Mouse (Mus musculus): ENCODE results near the gene Gm20509. TPM values are rescaled to one million over a fixed set of nuclear protein-coding genes. Genes with fewer than 3 reads are reported as not detected.
A peak's percentile ranks its signal among the peaks of the same experiment; 100 is the strongest.
"Not testable (repeated sequence)": the region's sequence is repeated elsewhere in the genome, so short reads cannot be mapped to it uniquely, and the experiment has no call there.

Gm20509 gene
- polyA plus RNA-seq (2016; fragmentation: Nextera tagmentation; extraction: Ambion mirVana), result not detected in 2 replicates

DNA sequence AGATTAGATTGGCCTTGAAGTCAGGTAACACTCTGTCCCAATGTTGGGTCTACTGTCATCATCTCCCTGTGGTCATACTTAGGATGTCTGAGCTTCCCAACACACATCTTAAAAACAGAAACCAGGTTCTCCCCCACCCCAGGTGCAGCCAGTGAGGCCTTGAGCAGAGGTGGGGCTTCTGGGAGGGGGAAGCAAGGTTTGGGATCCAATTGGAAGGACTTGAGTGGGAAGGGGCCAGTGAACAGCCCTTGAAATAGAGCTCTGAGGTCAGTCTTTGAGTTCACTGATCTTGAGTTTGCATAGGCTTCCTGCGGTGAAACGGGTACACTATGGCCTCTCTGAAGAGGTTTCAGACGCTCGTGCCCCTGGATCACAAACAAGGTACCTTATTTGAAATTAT is at the start of gene Gm20509:
Gene Gm20509, plus strand, starts transcription at position 290 of the 400 bp plus-strand sequence.
- peak within 1 kb of the TSS; percentile 55 for H3K9ac ChIP-seq (replicated peaks)
- H3K27me3 ChIP-seq, result peaks cover 53% of the 10 kb centered on the region
- H3K27ac ChIP-seq (replicated peaks), result no peak within 1 kb of the TSS
- WGBS, result 96% methylated on average over 4 of the region's 4 CpGs
- ATAC-seq (ENCODE audit: low FRiP score, low read depth), result no peak
- H3K4me1 ChIP-seq, result peaks cover 9% of the 10 kb centered on the region; the same call in 1 of the 2 replicates
- H3K4me3 ChIP-seq, result peak within 1 kb of the TSS; percentile 43
- peak within 1 kb of the TSS; percentile 68 for H3K4me2 ChIP-seq (replicated peaks)
- no peaks in the 10 kb centered on the region for H3K36me3 ChIP-seq
- no peaks in the 10 kb centered on the region for H3K9me3 ChIP-seq

DNA sequence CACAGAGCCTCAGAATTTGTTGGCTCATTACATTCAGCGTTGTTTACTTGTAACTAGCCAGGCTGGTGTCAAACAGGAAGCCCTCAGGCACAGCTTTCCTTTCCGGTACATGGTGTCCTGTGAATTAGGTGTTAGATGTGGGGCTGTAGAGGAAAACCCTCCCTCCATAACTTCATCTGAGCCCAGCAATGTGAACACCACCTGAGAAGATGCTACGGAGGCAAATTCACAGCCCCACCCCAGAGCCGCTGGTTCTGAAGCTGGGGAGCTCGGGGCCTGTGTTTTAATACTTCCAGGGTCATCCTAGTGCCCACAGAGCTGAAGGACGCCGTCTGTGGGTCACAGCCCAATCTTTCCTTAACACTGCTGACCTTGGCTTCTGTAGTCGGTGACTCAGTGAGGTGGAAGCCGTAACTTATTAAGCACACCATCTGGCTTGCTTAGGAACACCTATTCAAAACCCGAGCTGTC is 46.8 kb upstream of the Gm20509 start:
- ATAC-seq (ENCODE audit: low FRiP score, low read depth), result no peak
- Histone ChIP-seq H3K4me3 (no peak overlapping the region), H3K4me2 (replicated peaks) (no peak overlapping the region), H3K36me3 (no peaks in the 10 kb centered on the region), H3K9ac (replicated peaks) (no peak overlapping the region), H3K27ac (replicated peaks) (no peak overlapping the region), H3K4me1 (no peaks in the 10 kb centered on the region), H3K27me3 (no peaks in the 10 kb centered on the region), H3K9me3 (no peaks in the 10 kb centered on the region)
- WGBS, result 60% methylated on average over 10 of the region's 10 CpGs

DNA sequence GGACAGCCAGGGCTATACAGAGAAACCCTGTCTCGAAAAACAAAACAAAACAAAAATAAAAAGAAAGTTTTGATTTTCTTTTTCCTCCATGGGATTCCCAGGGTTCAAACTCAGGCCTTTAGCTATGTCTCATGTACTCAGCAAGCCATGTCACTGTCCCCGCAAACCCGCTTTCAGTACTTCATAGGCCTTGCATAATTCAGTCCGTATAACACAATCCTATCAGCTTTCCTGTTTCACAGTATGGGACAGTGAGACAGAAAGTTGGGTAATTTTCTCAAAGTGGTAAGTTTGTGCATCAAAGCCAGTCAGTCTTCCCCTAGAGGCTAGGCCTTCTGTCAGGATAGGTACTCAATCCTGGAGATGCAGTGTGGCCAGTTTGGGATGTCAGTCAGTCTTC is 43.0 kb upstream of the Gm20509 start:
- Histone ChIP-seq H3K27me3 (no peaks in the 10 kb centered on the region), H3K4me1 (peaks cover 5% of the 10 kb centered on the region; the same call in 1 of the 2 replicates), H3K9me3 (no peaks in the 10 kb centered on the region), H3K4me3 (no peak overlapping the region), H3K9ac (replicated peaks) (no peak overlapping the region), H3K36me3 (no peaks in the 10 kb centered on the region), H3K27ac (replicated peaks) (no peak overlapping the region), H3K4me2 (replicated peaks) (no peak overlapping the region)
- no peak for ATAC-seq (ENCODE audit: low FRiP score, low read depth)
- WGBS, result 95% methylated on average over 4 of the region's 4 CpGs

DNA sequence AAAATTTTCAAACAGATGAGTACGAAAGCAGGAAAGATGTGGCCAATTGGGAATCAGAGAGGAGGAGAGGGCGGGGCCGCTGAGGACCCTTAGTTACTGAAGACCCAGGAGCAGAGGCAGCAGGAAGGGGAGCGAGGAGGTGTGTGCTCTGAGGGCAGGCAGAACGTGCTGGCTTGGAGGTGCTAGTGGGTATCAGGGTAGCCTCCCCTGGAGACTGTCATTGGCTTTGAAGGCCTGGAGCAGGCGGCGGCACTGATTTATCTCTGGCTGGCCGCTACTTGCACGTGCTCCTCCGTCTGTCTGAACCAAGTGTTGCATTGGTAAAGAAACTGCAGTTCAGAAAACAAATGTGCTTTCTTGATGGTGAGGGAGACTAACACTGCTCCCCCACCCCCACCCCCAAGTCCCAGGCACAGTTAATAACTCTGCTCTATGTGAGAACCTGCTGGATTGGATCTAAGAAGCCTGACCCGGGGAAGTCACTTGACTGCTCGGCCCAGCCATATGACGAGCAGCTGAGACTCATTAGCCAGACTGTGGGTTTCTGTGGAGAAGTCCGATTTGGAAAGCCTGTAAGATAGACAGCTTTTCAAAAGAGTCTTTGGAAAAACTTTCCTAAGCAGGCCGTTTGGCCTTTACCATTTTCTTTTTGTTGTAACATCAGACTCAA is 38.5 kb upstream of the Gm20509 start:
- Histone ChIP-seq H3K27me3 (no peaks in the 10 kb centered on the region), H3K4me3 (no peak overlapping the region), H3K4me1 (peaks cover 11% of the 10 kb centered on the region; the same call in 1 of the 2 replicates), H3K27ac (replicated peaks) (no peak overlapping the region), H3K9ac (replicated peaks) (no peak overlapping the region), H3K9me3 (no peaks in the 10 kb centered on the region), H3K36me3 (no peaks in the 10 kb centered on the region), H3K4me2 (replicated peaks) (peak overlapping the region; percentile 26)
- WGBS, result 38% methylated on average over 15 of the region's 15 CpGs
- no peak for ATAC-seq (ENCODE audit: low FRiP score, low read depth)

DNA sequence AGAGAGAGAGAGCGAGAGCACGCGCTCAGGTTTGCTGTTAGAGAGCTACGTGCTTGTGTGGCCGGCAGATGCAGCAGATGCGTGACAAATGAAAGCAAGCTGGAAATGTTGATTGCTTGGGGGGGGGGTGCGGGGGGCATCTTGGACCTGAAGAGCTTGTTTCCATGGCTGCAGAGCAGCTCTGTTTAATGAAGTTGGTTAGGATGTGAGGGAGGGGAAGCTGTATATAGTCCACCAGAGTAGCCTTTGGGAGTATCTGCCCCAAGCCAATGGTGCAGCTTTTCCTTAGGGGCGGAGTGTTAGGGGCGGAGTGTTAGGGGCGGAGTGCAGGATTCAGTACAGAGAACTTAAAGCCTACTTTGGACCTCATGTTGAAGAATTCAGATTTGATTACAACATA is 35.2 kb upstream of the Gm20509 start:
- peak overlapping the region; percentile 29 for H3K4me2 ChIP-seq (replicated peaks)
- no peaks in the 10 kb centered on the region for H3K36me3 ChIP-seq
- 35% methylated on average over 10 of the region's 10 CpGs for WGBS
- H3K27me3 ChIP-seq, result no peaks in the 10 kb centered on the region
- H3K9ac ChIP-seq (replicated peaks), result 0 out of 2 replicates have a peak overlapping the region, but pooled peaks have one; percentile 20
- H3K27ac ChIP-seq (replicated peaks), result peak overlapping the region; percentile 35; the same call in 1 of the 2 replicates
- no peaks in the 10 kb centered on the region for H3K9me3 ChIP-seq
- peak; percentile 38; the same call in 1 of the 2 replicates for ATAC-seq (ENCODE audit: low FRiP score, low read depth)
- no peak overlapping the region for H3K4me3 ChIP-seq
- peaks cover 11% of the 10 kb centered on the region; the same call in 1 of the 2 replicates for H3K4me1 ChIP-seq

DNA sequence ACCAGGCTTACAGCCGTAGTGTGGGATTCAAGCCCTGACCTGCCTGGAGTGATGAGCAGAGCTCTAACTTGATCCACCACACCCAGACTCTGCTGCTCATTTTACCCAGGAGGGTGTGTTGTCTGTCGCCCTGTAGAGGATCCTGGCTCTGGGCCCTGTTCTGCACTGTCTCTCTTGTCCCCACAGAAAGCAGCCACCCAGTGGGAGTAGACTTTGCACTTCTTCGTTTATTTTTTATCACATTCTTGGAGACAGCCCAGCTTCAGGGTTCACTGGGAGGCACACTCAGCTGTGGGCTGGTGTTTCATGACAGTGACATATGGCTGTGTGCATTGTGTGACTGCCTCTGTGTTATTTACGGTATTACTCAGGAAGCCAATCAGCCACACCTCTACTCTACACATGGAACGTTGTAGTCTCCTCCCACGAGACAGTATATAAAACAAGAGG is 34.0 kb upstream of the Gm20509 start:
- Histone ChIP-seq H3K27me3 (no peaks in the 10 kb centered on the region), H3K4me3 (no peak overlapping the region), H3K9ac (replicated peaks) (no peak overlapping the region), H3K36me3 (no peaks in the 10 kb centered on the region), H3K9me3 (no peaks in the 10 kb centered on the region), H3K4me1 (peaks cover 11% of the 10 kb centered on the region; the same call in 1 of the 2 replicates), H3K27ac (replicated peaks) (no peak overlapping the region), H3K4me2 (replicated peaks) (no peak overlapping the region)
- no peak for ATAC-seq (ENCODE audit: low FRiP score, low read depth)
- 76% methylated on average over 6 of the region's 6 CpGs for WGBS

DNA sequence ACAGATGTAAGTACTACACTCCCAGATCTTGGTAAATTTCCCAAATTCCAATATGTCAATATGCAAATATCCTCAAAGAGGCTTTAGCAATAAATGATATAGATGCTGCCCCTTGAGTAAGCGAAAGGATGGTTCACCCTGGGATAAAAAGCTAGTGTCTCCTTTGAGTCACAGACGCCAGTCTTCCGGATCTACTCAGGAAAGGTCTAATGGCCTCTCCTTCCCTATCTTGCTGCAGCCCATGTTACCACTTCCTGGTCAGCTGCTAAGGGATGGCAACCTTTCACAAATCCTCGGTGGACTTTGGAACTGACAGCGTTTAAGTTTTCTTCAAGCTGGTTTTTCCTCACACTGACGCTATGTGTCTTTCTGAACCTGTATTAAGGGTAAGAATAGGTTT is 33.6 kb upstream of the Gm20509 start:
- H3K4me1 ChIP-seq, result peaks cover 7% of the 10 kb centered on the region; the same call in 1 of the 2 replicates
- no peak for ATAC-seq (ENCODE audit: low FRiP score, low read depth)
- no peaks in the 10 kb centered on the region for H3K27me3 ChIP-seq
- H3K4me3 ChIP-seq, result no peak overlapping the region
- no peak overlapping the region for H3K4me2 ChIP-seq (replicated peaks)
- H3K27ac ChIP-seq (replicated peaks), result no peak overlapping the region
- no peaks in the 10 kb centered on the region for H3K36me3 ChIP-seq
- 93% methylated on average over 6 of the region's 6 CpGs for WGBS
- no peaks in the 10 kb centered on the region for H3K9me3 ChIP-seq
- no peak overlapping the region for H3K9ac ChIP-seq (replicated peaks)

DNA sequence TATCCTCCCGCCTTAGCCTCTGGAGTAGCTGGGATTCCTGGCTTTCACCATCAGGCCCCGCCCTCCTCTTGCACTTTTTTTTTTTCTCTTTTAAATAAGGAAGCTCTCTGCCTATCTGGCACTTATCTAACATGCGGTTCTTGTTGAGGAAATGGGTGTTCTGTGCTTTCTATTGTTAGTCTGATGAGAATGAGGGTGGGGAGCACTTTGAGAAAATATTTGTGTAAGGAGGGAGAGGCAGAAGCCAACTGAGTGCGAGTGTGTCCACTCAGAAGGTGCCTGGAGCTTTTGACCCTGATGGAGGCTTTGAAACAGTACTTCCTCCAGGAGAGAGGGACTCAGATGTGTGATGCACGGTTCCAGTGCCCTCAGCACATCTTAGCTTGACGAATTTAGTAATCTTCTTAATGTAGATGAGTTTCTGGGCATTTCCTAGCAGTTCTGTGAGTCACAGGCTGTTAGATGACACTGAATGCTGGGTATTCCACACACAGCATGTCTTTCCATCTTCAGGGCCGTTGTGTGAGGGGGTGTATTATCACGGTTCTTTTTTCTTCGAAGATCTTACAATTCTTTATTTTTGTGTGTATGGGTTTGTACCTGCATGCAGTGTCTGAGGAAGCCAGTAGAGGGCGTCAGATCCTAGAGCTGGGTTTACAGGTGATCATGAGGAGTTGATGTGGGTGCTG is 31.2 kb upstream of the Gm20509 start:
- no peak for ATAC-seq (ENCODE audit: low FRiP score, low read depth)
- Histone ChIP-seq H3K9ac (replicated peaks) (no peak overlapping the region), H3K27ac (replicated peaks) (no peak overlapping the region), H3K4me1 (peaks cover 5% of the 10 kb centered on the region; the same call in 1 of the 2 replicates), H3K36me3 (no peaks in the 10 kb centered on the region), H3K4me3 (no peak overlapping the region), H3K9me3 (no peaks in the 10 kb centered on the region), H3K27me3 (no peaks in the 10 kb centered on the region), H3K4me2 (replicated peaks) (no peak overlapping the region)
- WGBS, result 74% methylated on average over 10 of the region's 10 CpGs

DNA sequence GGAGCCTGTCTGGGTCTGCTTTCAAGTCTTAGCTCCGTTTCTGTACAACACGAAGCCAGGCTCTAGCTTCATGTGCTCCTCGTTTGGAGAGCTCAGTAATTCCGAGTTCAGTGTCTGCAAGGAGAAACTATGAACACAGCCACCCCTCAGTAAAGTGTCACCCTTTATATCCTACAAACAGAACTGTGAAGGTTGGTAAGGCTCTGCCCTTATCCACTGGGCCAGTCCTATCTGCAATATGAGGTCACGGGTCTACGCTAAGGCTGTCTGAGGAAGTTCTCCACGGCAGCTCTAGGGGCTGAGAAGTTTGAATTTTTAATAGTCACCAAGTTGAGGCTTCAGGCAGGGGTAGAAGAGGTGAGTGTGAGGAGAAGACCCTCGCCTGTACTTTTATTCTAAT is 29.8 kb upstream of the Gm20509 start:
- Histone ChIP-seq H3K9me3 (no peaks in the 10 kb centered on the region), H3K4me2 (replicated peaks) (no peak overlapping the region), H3K9ac (replicated peaks) (no peak overlapping the region), H3K27me3 (no peaks in the 10 kb centered on the region), H3K4me1 (peaks cover under 1% of the 10 kb centered on the region; the same call in 1 of the 2 replicates), H3K36me3 (no peaks in the 10 kb centered on the region), H3K4me3 (no peak overlapping the region), H3K27ac (replicated peaks) (no peak overlapping the region)
- no peak for ATAC-seq (ENCODE audit: low FRiP score, low read depth)
- 82% methylated on average over 8 of the region's 8 CpGs for WGBS

DNA sequence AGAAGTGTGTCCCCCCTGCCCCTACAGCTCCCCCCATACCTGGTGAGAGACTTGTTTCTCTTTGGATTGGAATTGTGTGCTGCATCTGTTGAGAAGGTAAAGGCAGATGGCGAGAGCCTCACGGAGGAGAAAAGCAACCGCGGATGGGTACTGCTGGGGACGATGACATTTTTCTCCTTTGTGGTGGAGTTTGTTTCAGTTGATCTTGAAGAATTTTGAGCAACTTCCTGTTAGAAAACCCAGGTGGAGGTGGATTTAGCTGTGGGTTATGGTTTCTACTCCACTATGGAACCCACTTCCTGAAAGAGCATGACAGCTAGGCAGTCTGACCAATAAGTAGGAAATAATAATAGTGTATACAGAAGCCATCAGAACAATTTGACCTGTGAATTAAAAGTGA is 29.1 kb upstream of the Gm20509 start:
- H3K9ac ChIP-seq (replicated peaks), result no peak overlapping the region
- H3K27me3 ChIP-seq, result no peaks in the 10 kb centered on the region
- H3K4me3 ChIP-seq, result no peak overlapping the region
- no peak overlapping the region for H3K27ac ChIP-seq (replicated peaks)
- no peaks in the 10 kb centered on the region for H3K36me3 ChIP-seq
- H3K9me3 ChIP-seq, result no peaks in the 10 kb centered on the region
- H3K4me1 ChIP-seq, result no peaks in the 10 kb centered on the region
- WGBS, result 93% methylated on average over 5 of the region's 5 CpGs
- no peak overlapping the region for H3K4me2 ChIP-seq (replicated peaks)
- ATAC-seq (ENCODE audit: low FRiP score, low read depth), result no peak

DNA sequence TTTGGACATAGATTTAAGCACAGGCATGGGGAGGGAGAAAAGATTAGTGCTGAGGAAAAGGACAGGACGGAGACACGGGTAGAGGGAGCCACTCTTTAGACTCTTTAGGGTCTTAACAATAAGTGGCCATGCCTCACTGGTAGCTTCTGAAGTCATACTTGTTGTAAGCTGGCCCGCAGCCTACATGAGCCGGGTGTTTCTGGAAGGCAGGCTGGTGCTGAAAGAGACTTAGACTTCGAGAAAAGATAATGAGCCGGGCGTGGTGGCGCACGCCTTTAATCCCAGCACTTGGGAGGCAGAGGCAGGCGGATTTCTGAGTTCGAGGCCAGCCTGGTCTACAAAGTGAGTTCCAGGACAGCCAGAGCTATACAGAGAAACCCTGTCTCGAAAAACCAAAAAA is 22.9 kb upstream of the Gm20509 start:
- not testable (repeated sequence) for ATAC-seq (ENCODE audit: low FRiP score, low read depth); H3K9me3 ChIP-seq; H3K4me1 ChIP-seq; H3K4me2 ChIP-seq (replicated peaks); H3K9ac ChIP-seq (replicated peaks); H3K27me3 ChIP-seq; H3K27ac ChIP-seq (replicated peaks); H3K36me3 ChIP-seq; H3K4me3 ChIP-seq
- WGBS, result 88% methylated on average over 11 of the region's 12 CpGs

DNA sequence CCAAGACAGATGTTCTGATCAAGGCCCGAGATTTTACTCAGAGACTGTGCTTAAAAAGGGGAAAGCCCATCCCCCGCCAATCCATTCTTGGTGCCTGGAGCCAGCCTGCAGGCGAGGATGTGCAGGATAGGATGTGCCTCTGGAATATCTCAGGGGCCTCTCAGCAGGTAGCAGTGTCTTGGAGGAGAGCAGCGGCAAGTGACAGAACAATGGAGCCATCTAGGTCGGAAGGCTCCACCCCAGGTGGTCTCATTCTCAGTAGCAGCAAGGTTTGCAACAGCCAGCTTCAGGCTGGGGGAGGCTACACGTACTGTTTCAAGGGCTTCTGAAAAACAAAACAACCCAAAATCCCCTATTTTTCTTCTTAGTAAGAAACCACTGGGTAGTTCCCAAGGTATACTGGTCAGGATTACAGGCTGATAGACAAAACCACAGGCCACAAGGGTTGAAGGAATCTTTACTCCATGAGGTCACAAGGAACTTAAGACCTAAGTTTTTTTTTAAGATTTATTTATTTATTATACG is 22.4 kb upstream of the Gm20509 start:
- H3K36me3 ChIP-seq, result no peaks in the 10 kb centered on the region
- H3K27me3 ChIP-seq, result no peaks in the 10 kb centered on the region; the same call in 1 of the 2 replicates
- H3K4me1 ChIP-seq, result no peaks in the 10 kb centered on the region; the same call in 1 of the 2 replicates
- no peak overlapping the region for H3K27ac ChIP-seq (replicated peaks)
- no peak overlapping the region for H3K4me2 ChIP-seq (replicated peaks)
- no peak overlapping the region for H3K9ac ChIP-seq (replicated peaks)
- no peak overlapping the region for H3K4me3 ChIP-seq
- 37% methylated on average over 7 of the region's 7 CpGs for WGBS
- H3K9me3 ChIP-seq, result no peaks in the 10 kb centered on the region
- no peak for ATAC-seq (ENCODE audit: low FRiP score, low read depth)
